Mouse (Mus musculus): ENCODE results near the gene H2-T24. TPM values are rescaled to one million over a fixed set of nuclear protein-coding genes. Genes with fewer than 3 reads are reported as not detected.
"Not testable (repeated sequence)": the region's sequence is repeated elsewhere in the genome, so short reads cannot be mapped to it uniquely, and the experiment has no call there.

The H2-T24 gene
- polyA plus RNA-seq, 1 experiment from 2014 or later, result 1.1 TPM

GRCm38 (mm10) chr17:36014977-36015376 is 5.4 kb downstream of the H2-T24 start:
- no peak overlapping the region for H3K4me2 ChIP-seq (replicated peaks; ENCODE audit: low read depth)

GRCm38 (mm10) chr17:36004409-36004808 is 16.0 kb downstream of the H2-T24 start:
- H3K36me3 ChIP-seq (ENCODE audit: control insufficient read depth, insufficient read depth, low read length); H3K27me3 ChIP-seq (ENCODE audit: control insufficient read depth, insufficient read depth, low read length); ATAC-seq (ENCODE audit: low FRiP score, low TSS enrichment); H3K9me3 ChIP-seq (ENCODE audit: control insufficient read depth, low read length); H3K9ac ChIP-seq (ENCODE audit: low read length); H3K4me3 ChIP-seq (ENCODE audit: low read depth, low read length); H3K27ac ChIP-seq (replicated peaks); H3K4me1 ChIP-seq (replicated peaks; ENCODE audit: control insufficient read depth, insufficient read depth); DNase-seq (ENCODE audit: low spot score); H3K4me2 ChIP-seq (replicated peaks; ENCODE audit: low read depth): not testable (repeated sequence)
- WGBS, result 86% methylated on average over 7 of the region's 7 CpGs

More at GRCm38 (mm10) chr17:36014977-36015376, 5.4 kb downstream of the H2-T24 start:
- Histone ChIP-seq H3K4me3 (ENCODE audit: low read depth, low read length) (no peak overlapping the region), H3K36me3 (ENCODE audit: control insufficient read depth, insufficient read depth, low read length) (peaks cover 3% of the 10 kb centered on the region; the same call in 1 of the 2 replicates), H3K4me1 (replicated peaks; ENCODE audit: control insufficient read depth, insufficient read depth) (no peaks in the 10 kb centered on the region), H3K9ac (ENCODE audit: low read length) (no peak overlapping the region), H3K27ac (replicated peaks) (no peak overlapping the region), H3K9me3 (ENCODE audit: control insufficient read depth, low read length) (no peaks in the 10 kb centered on the region), H3K27me3 (ENCODE audit: control insufficient read depth, insufficient read depth, low read length) (no peaks in the 10 kb centered on the region)
- 89% methylated on average over 5 of the region's 5 CpGs for WGBS
- no peak for TF ChIP-seq CTCF (IDR thresholded peaks at IDR 0.05; ENCODE audit: low read depth)
- TF ChIP-seq EP300 (optimal IDR thresholded peaks at IDR 0.05), result no peak
- DNase-seq (ENCODE audit: low spot score), result no peak
- no peak; the same call in 1 of the 2 replicates for ATAC-seq (ENCODE audit: low FRiP score, low TSS enrichment)

- TF ChIP-seq EP300 (optimal IDR thresholded peaks at IDR 0.05), result no peak
- no peak for TF ChIP-seq CTCF (IDR thresholded peaks at IDR 0.05; ENCODE audit: low read depth)
- no peak overlapping the region for H3K4me2 ChIP-seq (replicated peaks; ENCODE audit: low read depth)
- H3K27ac ChIP-seq (replicated peaks), result no peak overlapping the region
- no peak for ATAC-seq (ENCODE audit: low FRiP score, low TSS enrichment)
- no peaks in the 10 kb centered on the region for H3K4me1 ChIP-seq (replicated peaks; ENCODE audit: control insufficient read depth, insufficient read depth)
- H3K27me3 ChIP-seq (ENCODE audit: control insufficient read depth, insufficient read depth, low read length), result no peaks in the 10 kb centered on the region
- no peaks in the 10 kb centered on the region for H3K9me3 ChIP-seq (ENCODE audit: control insufficient read depth, low read length)
- no peak overlapping the region for H3K9ac ChIP-seq (ENCODE audit: low read length)
- DNase-seq (ENCODE audit: low spot score), result no peak
- no peak overlapping the region for H3K4me3 ChIP-seq (ENCODE audit: low read depth, low read length)
- WGBS, result 91% methylated on average over 7 of the region's 7 CpGs
- H3K36me3 ChIP-seq (ENCODE audit: control insufficient read depth, insufficient read depth, low read length), result no peaks in the 10 kb centered on the region
Measured at GRCm38 (mm10) chr17:36003331-36003730, 17.0 kb downstream of the H2-T24 start.

GRCm38 (mm10) chr17:36001966-36002365 is 18.4 kb downstream of the H2-T24 start:
- no peak overlapping the region for H3K4me3 ChIP-seq (ENCODE audit: low read depth, low read length)
- no peaks in the 10 kb centered on the region for H3K36me3 ChIP-seq (ENCODE audit: control insufficient read depth, insufficient read depth, low read length)
- H3K4me1 ChIP-seq (replicated peaks; ENCODE audit: control insufficient read depth, insufficient read depth), result no peaks in the 10 kb centered on the region
- DNase-seq (ENCODE audit: low spot score), result no peak
- WGBS, result 95% methylated on average over 6 of the region's 6 CpGs
- H3K9me3 ChIP-seq (ENCODE audit: control insufficient read depth, low read length), result no peaks in the 10 kb centered on the region
- TF ChIP-seq CTCF (IDR thresholded peaks at IDR 0.05; ENCODE audit: low read depth) (no peak), EP300 (optimal IDR thresholded peaks at IDR 0.05) (no peak)
- H3K9ac ChIP-seq (ENCODE audit: low read length), result no peak overlapping the region
- H3K27ac ChIP-seq (replicated peaks), result no peak overlapping the region
- ATAC-seq (ENCODE audit: low FRiP score, low TSS enrichment), result no peak
- H3K4me2 ChIP-seq (replicated peaks; ENCODE audit: low read depth), result no peak overlapping the region
- no peaks in the 10 kb centered on the region for H3K27me3 ChIP-seq (ENCODE audit: control insufficient read depth, insufficient read depth, low read length)

GRCm38 (mm10) chr17:36001121-36001897 is 19.1 kb downstream of the H2-T24 start:
- WGBS, result 84% methylated on average over 12 of the region's 12 CpGs

GRCm38 (mm10) chr17:36000349-36000748 is 20.0 kb downstream of the H2-T24 start:
- H3K36me3 ChIP-seq (ENCODE audit: control insufficient read depth, insufficient read depth, low read length), result no peaks in the 10 kb centered on the region
- no peak overlapping the region for H3K9ac ChIP-seq (ENCODE audit: low read length)
- no peak for ATAC-seq (ENCODE audit: low FRiP score, low TSS enrichment)
- no peaks in the 10 kb centered on the region for H3K4me1 ChIP-seq (replicated peaks; ENCODE audit: control insufficient read depth, insufficient read depth)
- H3K27ac ChIP-seq (replicated peaks), result no peak overlapping the region
- no peaks in the 10 kb centered on the region for H3K27me3 ChIP-seq (ENCODE audit: control insufficient read depth, insufficient read depth, low read length)
- no peak overlapping the region for H3K4me2 ChIP-seq (replicated peaks; ENCODE audit: low read depth)
- no peak overlapping the region for H3K4me3 ChIP-seq (ENCODE audit: low read depth, low read length)
- 68% methylated on average over 4 of the region's 4 CpGs for WGBS
- no peak for TF ChIP-seq CTCF (IDR thresholded peaks at IDR 0.05; ENCODE audit: low read depth)
- no peak for TF ChIP-seq EP300 (optimal IDR thresholded peaks at IDR 0.05)
- DNase-seq (ENCODE audit: low spot score), result no peak
- no peaks in the 10 kb centered on the region for H3K9me3 ChIP-seq (ENCODE audit: control insufficient read depth, low read length)

More at GRCm38 (mm10) chr17:36001121-36001897, 19.1 kb downstream of the H2-T24 start:
- DNase-seq (ENCODE audit: low spot score) (no peak), ATAC-seq (ENCODE audit: low FRiP score, low TSS enrichment) (no peak)
- no peak overlapping the region for H3K27ac ChIP-seq (replicated peaks)
- no peaks in the 10 kb centered on the region for H3K4me1 ChIP-seq (replicated peaks; ENCODE audit: control insufficient read depth, insufficient read depth)
- H3K4me2 ChIP-seq (replicated peaks; ENCODE audit: low read depth), result no peak overlapping the region
- no peaks in the 10 kb centered on the region for H3K27me3 ChIP-seq (ENCODE audit: control insufficient read depth, insufficient read depth, low read length)
- TF ChIP-seq EP300 (optimal IDR thresholded peaks at IDR 0.05) (no peak), CTCF (IDR thresholded peaks at IDR 0.05; ENCODE audit: low read depth) (no peak)
- no peak overlapping the region for H3K9ac ChIP-seq (ENCODE audit: low read length)
- no peak overlapping the region for H3K4me3 ChIP-seq (ENCODE audit: low read depth, low read length)
- H3K9me3 ChIP-seq (ENCODE audit: control insufficient read depth, low read length), result no peaks in the 10 kb centered on the region
- no peaks in the 10 kb centered on the region for H3K36me3 ChIP-seq (ENCODE audit: control insufficient read depth, insufficient read depth, low read length)

Data from stomach, postnatal 0 days (tissue).